Mouse (Mus musculus): Measurements from ENCODE around the gene Ttn.

DNA sequence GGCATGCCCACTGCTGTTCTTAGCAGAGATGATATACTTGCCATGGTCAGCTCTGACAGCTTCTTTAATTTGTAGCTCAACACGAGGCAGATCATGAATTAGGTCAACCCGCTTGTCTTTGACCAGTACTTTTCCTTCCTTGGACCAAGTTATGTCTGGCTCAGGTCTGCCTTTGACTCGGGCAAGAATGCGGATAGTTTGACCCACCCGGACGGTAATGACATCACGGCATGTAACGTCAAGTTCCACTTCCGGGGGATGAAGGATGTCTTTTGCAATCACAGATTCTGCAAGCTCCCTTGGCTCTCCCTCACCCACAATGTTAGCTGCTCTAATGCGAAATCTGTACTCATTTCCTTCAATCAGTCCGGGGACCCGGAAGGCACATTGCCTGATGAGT is 215.1 kb downstream of the Ttn start:
- TF ChIP-seq CTCF (IDR thresholded peaks at IDR 0.05; ENCODE audit: borderline replicate concordance, insufficient read depth, low read length) (no peak), POLR2A (IDR thresholded peaks at IDR 0.05; ENCODE audit: low read depth, low read length) (no peak)
